Mouse (Mus musculus): ENCODE data around the gene Aldh16a1.
"Not testable (repeated sequence)": the region's sequence is repeated elsewhere in the genome, so short reads cannot be mapped to it uniquely, and the experiment has no call there.

Gene Aldh16a1

GRCm38 (mm10) chr7:45134544-45135026 lies 19.8 kb downstream of the Aldh16a1 start:
- no peak for DNase-seq (ENCODE audit: low spot score in 2 of 2)

- no peak for DNase-seq (ENCODE audit: low spot score in 2 of 2)
These were observed 20.8 kb downstream of the Aldh16a1 start for GRCm38 (mm10) chr7:45133446-45134159.

GRCm38 (mm10) chr7:45131850-45132249 lies 22.5 kb downstream of the Aldh16a1 start:
- no peak for DNase-seq (ENCODE audit: low spot score in 2 of 2)

- no peak for DNase-seq (ENCODE audit: low spot score in 2 of 2)
These were observed 24.4 kb downstream of the Aldh16a1 start for GRCm38 (mm10) chr7:45129776-45130512.

- no peak for DNase-seq (ENCODE audit: low spot score in 2 of 2)
These were observed 25.1 kb downstream of the Aldh16a1 start for GRCm38 (mm10) chr7:45129318-45129717.

- DNase-seq (ENCODE audit: low spot score in 2 of 2) = peak; percentile 97
These were observed 25.6 kb downstream of the Aldh16a1 start, which contains the start of gene Rpl13a for GRCm38 (mm10) chr7:45128624-45129246. Rpl13a (minus strand) TSS chr7:45128761.

- no peak for DNase-seq (ENCODE audit: low spot score in 2 of 2)
These were observed 26.6 kb downstream of the Aldh16a1 start for GRCm38 (mm10) chr7:45127700-45128224.

- no peak for DNase-seq (ENCODE audit: low spot score in 2 of 2)
These were observed 27.3 kb downstream of the Aldh16a1 start for GRCm38 (mm10) chr7:45126844-45127699.

- DNase-seq (ENCODE audit: low spot score in 2 of 2) = no peak
These were observed 28.1 kb downstream of the Aldh16a1 start for GRCm38 (mm10) chr7:45126147-45126843.

- DNase-seq (ENCODE audit: low spot score in 2 of 2) = not testable (repeated sequence)
These were observed 28.7 kb downstream of the Aldh16a1 start for GRCm38 (mm10) chr7:45125649-45126048.

GRCm38 (mm10) chr7:45125144-45125600 lies 29.2 kb downstream of the Aldh16a1 start:
- DNase-seq (ENCODE audit: low spot score in 2 of 2) = no peak

GRCm38 (mm10) chr7:45124224-45125143 lies 29.9 kb downstream of the Aldh16a1 start, which contains the start of gene Rps11:
Rps11 (minus strand) TSS chr7:45124439.
- DNase-seq (ENCODE audit: low spot score in 2 of 2) = peak; percentile 94 to 97

- DNase-seq (ENCODE audit: low spot score in 2 of 2) = no peak
These were observed 31.2 kb downstream of the Aldh16a1 start for GRCm38 (mm10) chr7:45123186-45123570.

- no peak for DNase-seq (ENCODE audit: low spot score in 2 of 2)
These were observed 31.7 kb downstream of the Aldh16a1 start for GRCm38 (mm10) chr7:45122561-45123185.

GRCm38 (mm10) chr7:45121966-45122365 lies 32.4 kb downstream of the Aldh16a1 start:
- DNase-seq (ENCODE audit: low spot score in 2 of 2) = no peak

GRCm38 (mm10) chr7:45121404-45121803 lies 33.0 kb downstream of the Aldh16a1 start:
- no peak for DNase-seq (ENCODE audit: low spot score in 2 of 2)

- no peak for DNase-seq (ENCODE audit: low spot score in 2 of 2)
These were observed 34.3 kb downstream of the Aldh16a1 start for GRCm38 (mm10) chr7:45119780-45120709.

- no peak for DNase-seq (ENCODE audit: low spot score in 2 of 2)
These were observed 36.0 kb downstream of the Aldh16a1 start for GRCm38 (mm10) chr7:45118336-45118735.

Measured in frontal cortex, postnatal 25 days (tissue).